Mouse (Mus musculus) layer of hippocampus, adult 2 months (tissue): Measurements from ENCODE around the gene Keap1. TPM values are rescaled to one million over a fixed set of nuclear protein-coding genes. Genes with fewer than 3 reads are reported as not detected.

ENCODE experiments used
- DNase-seq, 2 experiments: peaks; one replicate each; pipeline ENCODE4 v3.0.0; 2022; ENCODE audit warnings: low spot score in 2 of 2
- H3K27ac ChIP-seq: fragments of 200-600 bp; 2 replicates; pipeline ENCODE4 v1.8.1; 2022
- H3K4me3 ChIP-seq: fragments of 200-600 bp; 2 replicates; pipeline ENCODE4 v1.8.1; 2022; ENCODE audit warnings: mild to moderate bottlenecking
- CTCF ChIP-seq: fragments of 200-600 bp; conservative IDR thresholded peaks from 2 replicates; pipeline ENCODE4 v1.8.1; 2022; ENCODE audit warnings: antibody characterized with exemption, mild to moderate bottlenecking, moderate library complexity
- total RNA-seq, 2 experiments: library from RNA; stranded (reverse); gene quantifications; 2 replicates each; pipeline ENCODE4 v1.2.3; 2021

Gene Keap1
- total RNA-seq, 2 experiments from 2014 or later, result 56.7 to 60.6 TPM

DNA sequence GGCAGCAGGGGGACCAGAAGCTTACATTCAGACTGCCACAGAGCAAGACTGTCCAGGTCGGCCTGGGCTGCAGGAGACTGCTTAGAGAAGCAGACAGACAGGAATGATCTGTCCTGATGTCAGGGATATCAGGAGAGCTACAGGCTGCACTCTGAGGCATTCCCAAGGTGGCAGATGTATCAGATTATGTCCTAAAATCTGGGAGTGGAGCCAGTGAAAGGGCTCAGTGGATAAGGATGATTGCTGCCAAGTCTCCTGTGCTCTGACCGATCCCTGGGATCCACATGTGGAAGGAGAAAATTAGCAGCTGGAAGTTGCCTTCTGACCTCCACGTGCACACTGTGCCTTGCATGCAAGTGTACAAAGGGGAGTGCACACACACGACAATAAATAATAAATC lies 58.8 kb downstream of the Keap1 start:
- no peak for DNase-seq
- Histone ChIP-seq H3K27ac (no peak overlapping the region), H3K4me3 (no peak overlapping the region)
- no peak for TF ChIP-seq CTCF

Other genes with a start within 250 kb of the Keap1 start
- 10 to 100 TPM; 63.8 to 64.6 TPM for gene Mrpl4, start 236.6 kb downstream of the Keap1 start, total RNA-seq
- 1 to 10 TPM; 2.6 to 2.8 TPM for gene Icam1, start 223.4 kb downstream of the Keap1 start, total RNA-seq
- gene Icam4, start 210.0 kb downstream of the Keap1 start, total RNA-seq, result under 1 TPM; 0.83 to 0.84 TPM
- gene Icam5, start 207.3 kb downstream of the Keap1 start, total RNA-seq, result 100 to 1,000 TPM; 363 to 382 TPM
- under 1 TPM in 1 of 2 experiments, not detected in 1; 0.71 TPM for gene Zglp1, start 172.3 kb downstream of the Keap1 start, total RNA-seq
- 1 to 10 TPM in 1 of 2 experiments, under 1 TPM in 1; 0.74 to 2.7 TPM for gene Gm49373, start 166.3 kb downstream of the Keap1 start, total RNA-seq
- 10 to 100 TPM; 61.1 to 62.0 TPM for gene Fdx1l, start 165.7 kb downstream of the Keap1 start, total RNA-seq
- gene Gm38431, start 147.4 kb downstream of the Keap1 start, total RNA-seq, result 1 to 10 TPM; 2.9 to 3.8 TPM
- 10 to 100 TPM; 34.5 to 36.5 TPM for gene Raver1, start 147.4 kb downstream of the Keap1 start, total RNA-seq
- gene Tyk2, start 108.1 kb downstream of the Keap1 start, total RNA-seq, result 10 to 100 TPM; 16.8 to 21.5 TPM
- gene Cdc37, start 89.4 kb downstream of the Keap1 start, total RNA-seq, result 100 to 1,000 TPM; 144 to 150 TPM
- 10 to 100 TPM; 86.6 to 89.3 TPM for gene Pde4a, start 73.6 kb downstream of the Keap1 start, total RNA-seq
- 10 to 100 TPM; 10.6 to 10.9 TPM for gene S1pr5, start 9.1 kb upstream of the Keap1 start, total RNA-seq
- 10 to 100 TPM; 39.8 to 40.2 TPM for gene Atg4d, start 25.9 kb upstream of the Keap1 start, total RNA-seq
- gene Kri1, start 48.6 kb upstream of the Keap1 start, total RNA-seq, result 10 to 100 TPM; 45.1 to 46.6 TPM
- 10 to 100 TPM; 53.7 to 54.4 TPM for gene Cdkn2d, start 52.0 kb upstream of the Keap1 start, total RNA-seq
- gene Ap1m2, start 73.0 kb upstream of the Keap1 start, total RNA-seq, result under 1 TPM; 0.41 to 0.76 TPM
- 10 to 100 TPM; 50.7 to 52.6 TPM for gene Slc44a2, start 81.3 kb upstream of the Keap1 start, total RNA-seq
- 100 to 1,000 TPM; 106 to 108 TPM for gene Ilf3, start 128.5 kb upstream of the Keap1 start, total RNA-seq
- gene Qtrt1, start 172.5 kb upstream of the Keap1 start, total RNA-seq, result 10 to 100 TPM; 31.2 to 46.2 TPM
- gene Dnm2, start 185.5 kb upstream of the Keap1 start, total RNA-seq, result 10 to 100 TPM; 58.0 to 69.6 TPM